Mouse (Mus musculus) forebrain, postnatal 0 days (tissue): ENCODE measurements around the gene Isyna1. TPM values are rescaled to one million over a fixed set of nuclear protein-coding genes. Genes with fewer than 3 reads are reported as not detected.

Source experiments
- ATAC-seq: fragments of 200-750 bp; cut with Nextera tagmentation; 2 replicates; pipeline ENCODE4 v1.8.0; 2017; ENCODE audit warnings: mild to moderate bottlenecking, moderate library complexity
- DNase-seq: peaks from one replicate; pipeline ENCODE4 v3.0.0-alpha.2; 2015
- H3K27ac ChIP-seq: fragments of 300-500 bp; sonication (generic); 2 replicates; pipeline ENCODE4 v1.5.1; 2014; ENCODE audit warnings: low read depth, mild to moderate bottlenecking, antibody characterized with exemption, low read length, moderate library complexity, mixed read lengths
- H3K27me3 ChIP-seq: fragments of 300-500 bp; sonication (generic); 2 replicates; pipeline ENCODE4 v1.6.1; 2014; ENCODE audit warnings: mild to moderate bottlenecking, low read length, mixed read lengths; ENCODE audit not compliant: insufficient read depth
- H3K36me3 ChIP-seq: fragments of 300-500 bp; sonication (generic); 2 replicates; pipeline ENCODE4 v1.6.1; 2014; ENCODE audit warnings: mild to moderate bottlenecking, moderate library complexity; ENCODE audit not compliant: insufficient read depth
- H3K4me1 ChIP-seq: fragments of 300-500 bp; sonication (generic); 2 replicates; pipeline ENCODE4 v1.6.1; 2014; ENCODE audit warnings: antibody characterized with exemption; ENCODE audit not compliant: insufficient read depth
- H3K4me2 ChIP-seq: fragments of 300-500 bp; sonication (generic); 2 replicates; pipeline ENCODE4 v1.6.1; 2014; ENCODE audit warnings: low read depth, mild to moderate bottlenecking, moderate library complexity
- H3K4me3 ChIP-seq: fragments of 300-500 bp; sonication (generic); 2 replicates; pipeline ENCODE4 v1.5.1; 2014; ENCODE audit warnings: low read depth, low read length, mixed read lengths
- H3K9ac ChIP-seq: fragments of 300-500 bp; sonication (generic); 2 replicates; pipeline ENCODE4 v1.6.1; 2014; ENCODE audit warnings: mild to moderate bottlenecking
- H3K9me3 ChIP-seq: fragments of 300-500 bp; sonication (generic); 2 replicates; pipeline ENCODE4 v1.6.1; 2016; ENCODE audit warnings: low read length
- CTCF ChIP-seq: sonication (generic); IDR thresholded peaks from 2 replicates; pipeline ENCODE4 v1.5.1; 2016; ENCODE audit warnings: antibody characterized with exemption, control low read depth, low read depth
- WGBS: fragments of 180-500 bp; shearing (Covaris S2); extraction: QIAGEN DNeasy Blood & Tissue Kit; methylation state at CpG from one replicate; pipeline ENCODE4 v1.1.7; 2014; 5-methylcytosine and 5-hydroxymethylcytosine counted together
- polyA plus RNA-seq: library from polyadenylated mRNA; unstranded; fragments of >200 nt; fragmentation: Nextera tagmentation; extraction: Ambion mirVana; gene quantifications from 2 replicates; pipeline ENCODE4 v1.2.1, GENCODE M21; 2015
- total RNA-seq: library from RNA; depleted of rRNA; stranded (reverse); fragments of >200 nt; gene quantifications from 2 replicates; pipeline ENCODE4 v1.2.3, GENCODE M21; 2014

The Isyna1 gene
- total and polyA plus RNA-seq, 2 experiments from 2014 or later: 106 to 136 TPM

- no peaks in the 10 kb centered on the region for H3K27me3 ChIP-seq
- H3K9me3 ChIP-seq: no peaks in the 10 kb centered on the region
- H3K4me2 ChIP-seq: peak overlapping the region; percentile 74
- peak overlapping the region; percentile 42 for H3K4me3 ChIP-seq
- TF ChIP-seq CTCF: no peak
- ATAC-seq (no peak), DNase-seq (no peak)
- WGBS: 12% methylated on average over 50 of the region's 68 CpGs
- H3K4me1 ChIP-seq: peaks cover 29% of the 10 kb centered on the region
- H3K36me3 ChIP-seq: peaks cover 8% of the 10 kb centered on the region; the same call in 1 of the 2 replicates
- H3K27ac ChIP-seq: peak overlapping the region; percentile 16; the same call in 1 of the 2 replicates
- H3K9ac ChIP-seq: peak overlapping the region; percentile 60
Observed at GRCm38 (mm10) chr8:70597417-70598272, 3.5 kb downstream of the Isyna1 start.

DNA sequence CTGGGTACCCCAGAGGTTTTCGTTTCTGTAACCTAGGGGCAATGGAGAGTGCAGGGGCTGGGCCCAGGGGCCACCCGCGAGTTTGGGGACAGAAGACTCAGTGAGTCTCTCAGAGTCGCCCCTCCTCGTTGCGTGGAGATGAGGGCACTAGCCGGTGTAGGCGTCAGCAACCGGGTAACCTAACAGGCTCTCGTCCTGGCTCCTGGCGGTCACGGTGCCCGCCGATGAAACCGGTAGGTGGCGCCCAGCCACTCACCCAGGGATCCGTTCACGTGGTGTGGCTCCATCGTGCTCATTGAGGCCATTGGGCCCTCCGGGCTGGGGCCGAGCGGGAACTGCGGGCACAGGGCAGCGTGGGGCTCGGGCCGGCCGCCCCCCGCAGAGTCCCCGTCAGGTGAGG is 4.1 kb downstream of the Isyna1 start:
- Histone ChIP-seq H3K4me3 (peak overlapping the region; percentile 42), H3K27me3 (no peaks in the 10 kb centered on the region), H3K4me1 (peaks cover 29% of the 10 kb centered on the region), H3K9me3 (no peaks in the 10 kb centered on the region), H3K4me2 (peak overlapping the region; percentile 74), H3K27ac (peak overlapping the region; percentile 16; the same call in 1 of the 2 replicates), H3K36me3 (peaks cover 11% of the 10 kb centered on the region; the same call in 1 of the 2 replicates), H3K9ac (peak overlapping the region; percentile 60)
- WGBS: 4% methylated on average over 29 of the region's 29 CpGs
- ATAC-seq (peak; percentile 67), DNase-seq (peak; percentile 84)
- TF ChIP-seq CTCF: peak; percentile 85

DNA sequence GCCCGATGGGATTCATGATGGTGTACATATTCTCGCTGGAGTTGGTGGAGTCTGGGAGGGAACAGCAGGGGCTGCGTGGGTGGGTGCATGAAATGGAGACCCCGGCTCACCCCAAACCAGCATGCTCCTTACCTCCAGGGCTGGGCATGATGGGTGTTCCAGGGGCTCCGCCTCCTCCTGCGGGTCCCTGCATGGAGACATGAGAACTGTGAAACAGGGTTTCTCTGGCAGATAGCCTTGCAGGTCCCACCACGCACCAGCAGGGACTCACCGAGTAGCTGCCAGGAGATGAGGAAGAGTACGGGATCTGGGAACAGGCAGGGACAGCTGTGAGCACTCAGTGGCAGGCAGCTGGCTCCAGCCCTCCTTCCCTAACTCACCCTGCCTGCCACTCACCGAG is 4.5 kb downstream of the Isyna1 start:
- ATAC-seq (peak; percentile 3; the same call in 1 of the 2 replicates), DNase-seq (no peak)

GRCm38 (mm10) chr8:70599507-70600290 is 5.5 kb downstream of the Isyna1 start:
- H3K4me2 ChIP-seq: no peak overlapping the region
- no peaks in the 10 kb centered on the region for H3K9me3 ChIP-seq
- peaks cover 11% of the 10 kb centered on the region; the same call in 1 of the 2 replicates for H3K36me3 ChIP-seq
- no peak for ATAC-seq
- DNase-seq: no peak
- no peak overlapping the region for H3K27ac ChIP-seq
- H3K4me1 ChIP-seq: peaks cover 29% of the 10 kb centered on the region
- no peak overlapping the region for H3K9ac ChIP-seq
- WGBS: 84% methylated on average over 12 of the region's 12 CpGs
- no peak for TF ChIP-seq CTCF
- H3K4me3 ChIP-seq: no peak overlapping the region
- H3K27me3 ChIP-seq: no peaks in the 10 kb centered on the region

More for the DNA sequence above, 4.5 kb downstream of the Isyna1 start:
- H3K4me2 ChIP-seq: peak overlapping the region; percentile 74
- no peaks in the 10 kb centered on the region for H3K9me3 ChIP-seq
- 18% methylated on average over 10 of the region's 10 CpGs for WGBS
- H3K27ac ChIP-seq: no peak overlapping the region
- no peak; the same call in 1 of the 2 replicates for TF ChIP-seq CTCF
- H3K27me3 ChIP-seq: no peaks in the 10 kb centered on the region
- H3K4me1 ChIP-seq: peaks cover 29% of the 10 kb centered on the region
- peak overlapping the region; percentile 42 for H3K4me3 ChIP-seq
- H3K36me3 ChIP-seq: peaks cover 11% of the 10 kb centered on the region; the same call in 1 of the 2 replicates
- peak overlapping the region; percentile 60 for H3K9ac ChIP-seq

DNA sequence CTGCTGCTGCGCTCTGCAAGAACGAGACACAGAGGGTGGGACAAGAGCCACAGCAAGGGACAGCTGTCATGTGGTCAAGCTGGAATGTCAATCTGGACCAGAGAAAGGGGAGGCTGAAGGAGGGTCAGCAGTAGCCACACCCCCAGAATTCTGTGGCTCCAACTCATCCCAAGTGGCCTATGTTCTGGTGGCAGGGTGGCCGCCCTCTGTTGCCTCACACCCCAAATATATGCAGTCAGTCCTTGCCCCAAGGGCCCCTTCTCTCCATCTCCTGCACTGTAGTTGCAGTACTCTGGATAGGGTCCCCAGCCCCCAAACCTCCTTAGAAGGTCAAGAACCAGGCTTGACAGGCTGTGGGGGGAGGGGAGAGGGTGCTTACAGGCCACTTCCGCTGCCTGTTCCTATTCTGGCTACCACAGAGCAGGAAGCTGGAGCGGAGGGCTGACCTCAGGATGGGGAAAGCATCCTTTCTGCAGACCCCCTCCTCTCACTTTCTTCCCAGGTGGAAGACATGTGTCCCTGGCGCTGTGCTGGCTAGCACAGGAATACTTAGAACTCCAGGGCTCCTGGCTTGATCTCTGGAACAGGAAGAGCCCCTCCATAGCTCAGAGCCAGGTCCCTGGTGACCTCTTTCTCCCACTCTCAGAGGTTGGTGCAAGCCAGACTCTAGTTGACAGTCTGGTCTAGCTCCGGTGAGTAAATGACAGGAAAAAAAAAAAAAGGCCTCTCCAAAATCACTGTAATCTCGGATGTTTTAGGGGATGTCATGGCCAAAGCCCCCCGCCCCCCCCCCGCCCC is 6.5 kb downstream of the Isyna1 start:
- Histone ChIP-seq H3K36me3 (peaks cover 11% of the 10 kb centered on the region; the same call in 1 of the 2 replicates), H3K4me1 (peaks cover 20% of the 10 kb centered on the region), H3K4me2 (peak overlapping the region; percentile 46), H3K9ac (peak overlapping the region; percentile 14; the same call in 1 of the 2 replicates), H3K4me3 (no peak overlapping the region; the same call in none of the 2 replicates), H3K27me3 (no peaks in the 10 kb centered on the region), H3K27ac (peak overlapping the region; percentile 59), H3K9me3 (no peaks in the 10 kb centered on the region)
- ATAC-seq (no peak), DNase-seq (no peak)
- TF ChIP-seq CTCF: no peak
- WGBS: 22% methylated on average over 10 of the region's 10 CpGs

DNA sequence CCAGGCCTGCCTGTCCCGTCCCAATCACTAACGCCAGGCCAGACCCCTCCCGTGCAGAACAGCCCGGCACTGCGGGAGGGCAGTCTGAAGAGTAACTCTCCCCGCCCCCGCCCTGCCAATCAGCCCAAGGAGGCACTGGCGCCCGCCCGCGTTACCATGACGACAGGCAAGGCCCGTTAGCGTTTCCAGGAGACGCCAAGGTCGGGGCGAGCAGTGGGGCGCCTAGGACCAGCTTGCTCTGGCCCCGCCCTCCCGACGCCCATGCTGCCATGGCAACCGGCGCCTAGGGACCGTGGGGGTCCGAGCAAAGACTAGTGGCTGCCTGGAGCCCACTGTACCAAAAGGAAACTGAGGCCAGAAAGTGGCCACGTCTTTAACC is 7.1 kb downstream of the Isyna1 start:
- Histone ChIP-seq H3K27ac (peak overlapping the region; percentile 59), H3K36me3 (peaks cover 11% of the 10 kb centered on the region; the same call in 1 of the 2 replicates), H3K4me2 (peak overlapping the region; percentile 46), H3K9ac (peak overlapping the region; percentile 14; the same call in 1 of the 2 replicates), H3K9me3 (no peaks in the 10 kb centered on the region), H3K4me3 (no peak overlapping the region; the same call in none of the 2 replicates), H3K4me1 (peaks cover 20% of the 10 kb centered on the region), H3K27me3 (no peaks in the 10 kb centered on the region)
- DNase-seq (peak; percentile 87), ATAC-seq (peak; percentile 64)
- no peak for TF ChIP-seq CTCF
- WGBS: under 1% methylated on average over 24 of the region's 26 CpGs
